Mouse (Mus musculus) erythroblast, embryonic 14.5 days (primary cell): Measurements from ENCODE around the gene Grip1. TPM values are rescaled to one million over a fixed set of nuclear protein-coding genes. Genes with fewer than 3 reads are reported as not detected.

ENCODE experiments used
- H3K27me3 ChIP-seq: 2 replicates; pipeline ENCODE4 v1.6.1; 2012; ENCODE audit warnings: inconsistent platforms; ENCODE audit not compliant: control insufficient read depth
- H3K36me3 ChIP-seq: 2 replicates; pipeline ENCODE4 v1.6.1; 2012; ENCODE audit warnings: mild to moderate bottlenecking, inconsistent platforms; ENCODE audit not compliant: control insufficient read depth
- H3K4me1 ChIP-seq: 2 replicates; pipeline ENCODE4 v1.6.1; 2012; ENCODE audit warnings: inconsistent platforms; ENCODE audit not compliant: control insufficient read depth
- H3K4me3 ChIP-seq: replicated peaks from 2 replicates; pipeline ENCODE3; 2012; ENCODE audit warnings: moderate library complexity, mild to moderate bottlenecking, inconsistent platforms
- H3K9me3 ChIP-seq: 2 replicates; pipeline ENCODE4 v1.6.1; 2012; ENCODE audit warnings: low read length, inconsistent platforms, mixed read lengths; ENCODE audit not compliant: control insufficient read depth
- GATA1 ChIP-seq: IDR thresholded peaks from 2 replicates; pipeline ENCODE4 v1.6.1; 2012; ENCODE audit warnings: low read length, inconsistent platforms, mixed read lengths
- TAL1 ChIP-seq: IDR thresholded peaks from 3 replicates; pipeline ENCODE4 v1.6.1; 2012; ENCODE audit warnings: low read length, inconsistent platforms, mixed read lengths
- polyA plus RNA-seq: library from polyadenylated mRNA; stranded (reverse); fragments of >175 nt; gene quantifications from 2 replicates; pipeline ENCODE4 v1.2.3, GENCODE M21; 2012

Grip1 gene
- polyA plus RNA-seq, 1 experiment, result not detected

DNA sequence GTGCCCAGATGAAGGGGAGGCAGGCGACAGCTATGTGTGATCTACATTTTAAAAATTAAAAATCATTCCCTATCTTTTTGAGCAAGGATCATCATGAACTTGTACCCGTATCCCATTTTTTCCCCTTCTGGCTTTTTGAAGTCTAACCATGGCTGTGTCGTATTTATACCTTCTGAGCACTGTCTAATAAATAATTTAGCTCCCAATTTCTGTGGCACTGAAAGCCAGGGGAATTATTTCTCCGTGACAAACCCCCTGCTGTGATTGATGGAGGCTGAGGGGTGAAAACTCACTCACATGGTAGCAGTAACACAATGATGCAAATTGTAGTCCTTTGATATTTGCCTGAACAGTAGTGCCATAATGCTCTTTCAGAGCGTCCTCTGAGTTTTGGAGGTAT lies 239.8 kb downstream of the Grip1 start:
- peaks cover 3% of the 10 kb centered on the region; the same call in 1 of the 2 replicates for H3K9me3 ChIP-seq
- no peak for TF ChIP-seq TAL1
- no peak for TF ChIP-seq GATA1
- no peak overlapping the region for H3K4me3 ChIP-seq
- no peaks in the 10 kb centered on the region for H3K4me1 ChIP-seq
- peaks cover 14% of the 10 kb centered on the region for H3K27me3 ChIP-seq
- H3K36me3 ChIP-seq, result no peaks in the 10 kb centered on the region

DNA sequence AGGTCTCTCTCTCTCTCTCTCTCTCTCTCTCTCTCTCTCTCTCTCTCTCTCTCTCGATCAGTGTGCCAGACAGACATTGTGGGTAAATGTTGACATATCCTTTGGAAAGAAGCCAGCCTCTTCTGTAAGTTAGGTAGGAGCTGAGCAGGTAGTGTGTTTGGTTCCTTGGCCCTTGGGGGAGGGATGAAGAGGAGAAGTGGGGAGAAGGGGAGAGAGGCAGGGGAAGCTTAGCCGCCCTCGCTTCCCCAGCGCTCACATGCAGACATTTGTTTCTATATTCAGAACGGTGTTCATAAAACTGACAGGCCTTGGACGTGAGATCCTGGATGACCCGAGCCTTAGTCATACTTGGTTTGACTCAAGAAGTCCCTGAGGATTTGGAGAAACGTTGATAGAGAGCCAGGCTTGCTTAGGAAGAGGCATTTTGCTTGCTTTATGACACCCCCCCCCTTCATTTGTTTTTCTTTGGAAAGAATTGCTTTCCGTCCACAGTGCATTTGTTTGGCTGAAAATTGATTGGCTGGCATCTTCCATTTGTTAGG lies 243.7 kb downstream of the Grip1 start:
- peaks cover 7% of the 10 kb centered on the region for H3K9me3 ChIP-seq
- no peak for TF ChIP-seq GATA1
- TF ChIP-seq TAL1, result no peak
- no peak overlapping the region for H3K4me3 ChIP-seq
- H3K36me3 ChIP-seq, result no peaks in the 10 kb centered on the region
- H3K4me1 ChIP-seq, result no peaks in the 10 kb centered on the region
- H3K27me3 ChIP-seq, result peaks cover 6% of the 10 kb centered on the region

DNA sequence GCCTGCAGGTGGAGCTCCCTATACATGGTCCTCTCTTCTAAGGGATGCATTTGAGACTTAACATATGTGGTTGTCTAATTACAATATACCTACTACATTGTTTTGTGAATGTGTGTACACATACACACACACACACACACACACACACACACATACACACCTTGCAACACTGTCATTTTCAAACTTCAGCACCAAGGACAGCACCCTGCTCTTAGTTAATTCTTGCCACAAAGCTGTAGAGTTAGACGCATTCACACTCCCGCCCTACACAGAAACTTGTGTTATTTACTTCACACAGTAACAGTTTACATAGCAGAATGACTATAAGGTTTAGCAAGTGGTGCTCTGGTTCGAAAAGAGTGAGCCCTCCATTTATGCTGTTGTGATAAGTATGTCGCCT lies 251.7 kb downstream of the Grip1 start:
- TF ChIP-seq GATA1 (no peak), TAL1 (no peak)
- Histone ChIP-seq H3K4me3 (no peak overlapping the region), H3K9me3 (peaks cover 11% of the 10 kb centered on the region), H3K4me1 (no peaks in the 10 kb centered on the region), H3K27me3 (no peaks in the 10 kb centered on the region), H3K36me3 (no peaks in the 10 kb centered on the region)

DNA sequence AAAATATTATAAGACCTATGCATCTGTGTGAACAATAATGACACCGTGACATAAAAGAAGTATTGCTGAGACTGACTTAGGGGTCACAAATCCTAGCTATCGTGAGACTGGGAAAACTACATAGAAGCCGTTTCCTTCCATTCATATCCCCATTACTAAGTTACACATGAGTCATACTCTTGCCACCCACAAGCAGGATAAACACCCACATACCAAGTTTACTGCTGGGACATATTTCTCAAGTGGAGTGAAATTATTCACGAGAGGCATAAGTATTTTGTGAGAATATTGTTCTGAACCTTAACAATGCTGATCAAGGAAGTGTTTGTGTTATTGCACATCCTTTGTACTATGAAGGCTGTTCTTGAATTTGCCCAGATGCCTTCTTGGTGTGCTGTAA lies 252.7 kb downstream of the Grip1 start:
- H3K4me3 ChIP-seq, result no peak overlapping the region
- no peaks in the 10 kb centered on the region for H3K36me3 ChIP-seq
- peaks cover 11% of the 10 kb centered on the region for H3K9me3 ChIP-seq
- no peaks in the 10 kb centered on the region for H3K4me1 ChIP-seq
- no peaks in the 10 kb centered on the region for H3K27me3 ChIP-seq
- TF ChIP-seq GATA1, result no peak

DNA sequence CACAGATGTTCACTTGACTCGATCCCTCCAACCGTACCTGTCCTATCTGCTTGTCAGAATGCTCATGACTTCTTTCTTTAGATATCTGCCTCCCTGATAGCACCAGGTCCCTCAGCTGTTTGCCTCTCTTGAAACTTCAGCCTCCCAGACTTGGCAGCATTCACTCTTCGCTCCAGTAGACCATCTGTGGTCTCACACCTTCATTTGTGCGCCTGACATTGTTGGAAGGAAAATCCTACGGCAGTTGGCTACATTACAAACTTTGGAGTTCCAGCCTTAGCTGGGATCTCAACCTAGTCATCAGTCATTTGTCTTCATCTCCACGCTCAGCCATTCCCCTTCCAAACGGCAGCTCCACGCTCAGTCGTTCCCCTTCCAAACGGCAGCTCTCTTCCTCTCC lies 253.4 kb downstream of the Grip1 start:
- Histone ChIP-seq H3K27me3 (no peaks in the 10 kb centered on the region), H3K36me3 (no peaks in the 10 kb centered on the region), H3K4me1 (no peaks in the 10 kb centered on the region), H3K9me3 (peaks cover 8% of the 10 kb centered on the region; the same call in 1 of the 2 replicates), H3K4me3 (no peak overlapping the region)
- no peak for TF ChIP-seq TAL1
- TF ChIP-seq GATA1, result no peak

DNA sequence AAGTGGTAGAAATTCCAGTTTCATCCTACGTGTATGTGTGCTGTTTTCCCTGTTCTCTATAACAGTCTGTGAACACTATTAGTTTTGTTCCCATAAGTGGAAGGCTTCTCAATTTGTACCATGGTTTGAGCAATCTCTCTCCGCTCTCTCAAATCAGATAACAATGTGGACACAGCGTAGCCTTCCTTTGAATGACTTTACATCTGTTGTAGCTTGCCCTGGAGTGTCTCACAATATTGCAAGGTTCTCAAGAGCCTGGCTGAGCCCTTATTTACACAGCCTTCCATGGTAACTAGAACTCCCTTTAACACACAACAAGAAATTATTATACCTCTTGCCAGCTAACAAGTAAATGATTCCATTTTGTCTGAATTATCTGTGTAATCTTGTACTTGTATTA lies 268.3 kb downstream of the Grip1 start:
- Histone ChIP-seq H3K4me1 (no peaks in the 10 kb centered on the region), H3K4me3 (no peak overlapping the region), H3K36me3 (no peaks in the 10 kb centered on the region), H3K9me3 (peaks cover 2% of the 10 kb centered on the region), H3K27me3 (no peaks in the 10 kb centered on the region)
- TF ChIP-seq TAL1 (no peak), GATA1 (no peak)

DNA sequence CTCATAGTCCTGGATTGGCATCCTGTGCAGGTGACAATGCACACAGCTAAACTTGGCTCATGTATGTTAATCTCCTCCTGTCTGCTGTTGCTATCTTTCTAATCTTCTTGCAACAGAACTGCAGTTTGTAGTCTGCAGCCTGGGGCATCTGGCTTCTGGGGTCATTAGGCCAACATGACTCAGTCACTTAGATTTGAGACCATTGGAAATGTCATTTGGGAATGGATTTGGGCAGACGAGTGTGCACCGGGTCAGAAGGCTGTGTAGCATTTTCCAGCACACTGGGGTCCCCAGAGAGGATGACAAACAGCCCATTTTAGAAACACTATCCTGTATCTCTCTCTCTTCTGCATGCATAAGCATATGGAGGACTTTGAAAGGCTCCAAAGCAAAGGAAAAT lies 268.8 kb downstream of the Grip1 start:
- H3K9me3 ChIP-seq, result peaks cover 2% of the 10 kb centered on the region
- H3K4me3 ChIP-seq, result no peak overlapping the region
- H3K36me3 ChIP-seq, result no peaks in the 10 kb centered on the region
- TF ChIP-seq GATA1 (no peak), TAL1 (no peak)
- H3K27me3 ChIP-seq, result no peaks in the 10 kb centered on the region
- H3K4me1 ChIP-seq, result no peaks in the 10 kb centered on the region

DNA sequence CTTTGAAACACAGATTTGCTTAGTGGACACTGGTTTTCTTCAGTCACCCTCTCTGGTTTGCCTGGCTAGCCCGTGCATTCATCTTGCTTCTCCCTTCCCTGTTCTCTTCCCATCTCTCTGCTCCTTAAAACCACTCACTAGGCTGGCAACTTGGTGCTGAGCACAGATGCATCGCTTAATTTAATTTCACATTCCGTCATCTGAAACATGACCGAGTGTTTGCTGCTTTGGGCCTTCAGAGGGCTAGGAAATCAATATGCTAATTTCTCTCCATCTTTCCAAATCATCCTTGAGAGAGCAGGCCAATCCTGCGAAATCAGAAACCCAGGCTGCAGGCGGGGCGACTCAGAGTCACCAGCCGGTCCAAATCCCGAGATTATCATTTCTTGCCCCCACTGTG lies 270.0 kb downstream of the Grip1 start:
- TF ChIP-seq TAL1, result no peak
- TF ChIP-seq GATA1, result no peak

DNA sequence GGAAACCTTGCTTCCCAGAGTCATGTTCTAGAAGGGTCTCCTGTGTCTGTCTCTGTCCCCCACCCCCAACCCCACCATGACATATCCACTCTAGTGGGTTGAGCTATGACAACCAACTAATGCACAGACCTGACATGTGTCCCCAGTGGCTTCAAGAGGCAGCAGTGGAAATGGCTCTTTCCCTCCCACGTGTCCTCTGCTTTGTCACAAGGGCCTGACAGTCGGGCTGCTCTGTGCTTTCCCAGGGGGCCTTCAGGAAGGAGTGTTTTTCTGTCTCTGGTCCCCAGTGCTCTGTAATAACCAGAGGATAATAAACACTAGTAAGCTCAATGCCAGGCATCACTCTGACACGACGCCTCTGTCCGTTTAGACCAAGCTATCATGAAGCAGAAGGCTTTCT lies 271.7 kb downstream of the Grip1 start:
- TF ChIP-seq GATA1, result no peak
- no peak for TF ChIP-seq TAL1
- peaks cover 7% of the 10 kb centered on the region for H3K9me3 ChIP-seq
- no peak overlapping the region for H3K4me3 ChIP-seq
- no peaks in the 10 kb centered on the region for H3K4me1 ChIP-seq
- no peaks in the 10 kb centered on the region for H3K36me3 ChIP-seq
- H3K27me3 ChIP-seq, result no peaks in the 10 kb centered on the region

More for the DNA sequence above, 270.0 kb downstream of the Grip1 start:
- H3K36me3 ChIP-seq, result no peaks in the 10 kb centered on the region
- no peak overlapping the region for H3K4me3 ChIP-seq
- H3K9me3 ChIP-seq, result peaks cover 2% of the 10 kb centered on the region
- no peaks in the 10 kb centered on the region for H3K27me3 ChIP-seq
- H3K4me1 ChIP-seq, result no peaks in the 10 kb centered on the region

DNA sequence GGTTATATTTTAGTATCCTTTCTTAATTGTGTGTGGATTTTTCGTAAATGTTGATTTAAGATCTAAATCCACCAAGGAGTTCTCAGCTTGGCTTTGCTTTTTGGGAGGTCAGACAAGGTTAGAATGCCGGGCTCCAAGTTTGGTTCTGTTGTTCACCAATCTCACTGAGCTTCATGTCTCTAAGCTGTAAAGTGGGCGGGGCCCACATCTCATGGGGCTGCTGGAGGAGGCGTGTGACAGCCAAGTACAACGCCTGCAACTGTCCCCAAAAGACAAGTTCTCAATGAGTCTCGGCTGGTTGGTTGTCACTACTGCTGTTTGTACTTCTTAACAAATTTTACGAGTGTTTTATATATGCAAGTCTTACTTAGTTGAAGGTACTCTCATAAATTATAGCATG lies 272.3 kb downstream of the Grip1 start:
- Histone ChIP-seq H3K9me3 (peaks cover 6% of the 10 kb centered on the region), H3K27me3 (no peaks in the 10 kb centered on the region), H3K4me3 (no peak overlapping the region), H3K36me3 (no peaks in the 10 kb centered on the region), H3K4me1 (no peaks in the 10 kb centered on the region)
- no peak for TF ChIP-seq GATA1
- no peak for TF ChIP-seq TAL1
